Mouse (Mus musculus) heart, embryonic 15.5 days (tissue): ENCODE results near the gene Ddx54. TPM values are rescaled to one million over a fixed set of nuclear protein-coding genes. Genes with fewer than 3 reads are reported as not detected.
A peak's percentile ranks its signal among the peaks of the same experiment; 100 is the strongest.

ENCODE experiments used
- ATAC-seq: fragments of 200-750 bp; cut with Nextera tagmentation; replicated peaks from 2 replicates; pipeline ENCODE4 v1.8.0; 2017; ENCODE audit warnings: low read depth, moderate TSS enrichment; ENCODE audit not compliant: insufficient number of reproducible peaks, insufficient read depth, low FRiP score
- H3K27ac ChIP-seq: fragments of 300-500 bp; sonication (generic); 2 replicates; pipeline ENCODE4 v1.5.1; 2015; ENCODE audit warnings: mild to moderate bottlenecking, inconsistent platforms
- H3K27me3 ChIP-seq: fragments of 300-500 bp; sonication (generic); 2 replicates; pipeline ENCODE4 v1.6.1; 2015; ENCODE audit warnings: inconsistent platforms
- H3K36me3 ChIP-seq: fragments of 300-500 bp; sonication (generic); 2 replicates; pipeline ENCODE4 v1.6.1; 2015; ENCODE audit warnings: mild to moderate bottlenecking, inconsistent platforms
- H3K4me1 ChIP-seq: fragments of 300-500 bp; sonication (generic); replicated peaks from 2 replicates; pipeline ENCODE4 v1.6.1; 2015; ENCODE audit warnings: inconsistent platforms
- H3K4me2 ChIP-seq: fragments of 300-500 bp; sonication (generic); 2 replicates; pipeline ENCODE4 v1.6.1; 2015; ENCODE audit warnings: inconsistent platforms, mild to moderate bottlenecking, moderate library complexity
- H3K4me3 ChIP-seq: fragments of 300-500 bp; sonication (generic); 2 replicates; pipeline ENCODE4 v1.5.1; 2015; ENCODE audit warnings: mild to moderate bottlenecking, inconsistent platforms
- H3K9ac ChIP-seq: fragments of 300-500 bp; sonication (generic); 2 replicates; pipeline ENCODE4 v1.6.1; 2015; ENCODE audit warnings: mild to moderate bottlenecking, inconsistent platforms
- H3K9me3 ChIP-seq: fragments of 300-500 bp; sonication (generic); replicated peaks from 2 replicates; pipeline ENCODE4 v1.6.1; 2016; ENCODE audit warnings: inconsistent platforms
- WGBS: fragments of 180-500 bp; shearing (Covaris S2); methylation state at CpG from one replicate; pipeline ENCODE4 v1.1.7; 2015; ENCODE audit warnings: mixed read lengths; 5-methylcytosine and 5-hydroxymethylcytosine counted together
- polyA plus RNA-seq: library from polyadenylated mRNA; unstranded; fragments of >200 nt; fragmentation: Nextera tagmentation; extraction: Ambion mirVana; gene quantifications from 2 replicates; pipeline ENCODE4 v1.2.1, GENCODE M21; 2015

The Ddx54 gene
- polyA plus RNA-seq, 1 experiment from 2014 or later = 23.4 TPM

DNA sequence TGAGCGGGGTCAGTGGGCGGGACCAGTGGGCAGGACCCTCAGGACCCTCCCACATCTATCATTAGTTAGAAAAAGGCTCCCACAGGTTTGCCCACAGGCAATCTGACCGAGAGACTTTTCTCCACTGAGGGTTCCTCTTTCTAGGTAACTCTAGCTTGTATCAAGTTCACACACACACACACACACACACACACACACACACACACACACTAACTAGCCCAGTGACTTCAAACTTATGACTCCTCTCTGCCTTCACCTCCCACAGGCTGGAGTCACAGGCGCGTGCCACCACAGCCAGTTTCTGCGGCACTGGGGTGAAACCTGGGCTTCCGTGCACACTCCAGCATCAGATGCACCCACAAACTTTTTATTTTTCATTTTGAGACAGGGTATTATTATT, 56.2 kb downstream of the Ddx54 start:
- Histone ChIP-seq H3K9me3 (no peaks in the 10 kb centered on the region), H3K4me3 (no peak overlapping the region), H3K36me3 (no peaks in the 10 kb centered on the region), H3K27ac (no peak overlapping the region), H3K4me2 (no peak overlapping the region), H3K4me1 (no peaks in the 10 kb centered on the region), H3K9ac (no peak overlapping the region), H3K27me3 (peaks cover 23% of the 10 kb centered on the region)
- no peak for ATAC-seq
- 77% methylated on average over 7 of the region's 7 CpGs for WGBS

DNA sequence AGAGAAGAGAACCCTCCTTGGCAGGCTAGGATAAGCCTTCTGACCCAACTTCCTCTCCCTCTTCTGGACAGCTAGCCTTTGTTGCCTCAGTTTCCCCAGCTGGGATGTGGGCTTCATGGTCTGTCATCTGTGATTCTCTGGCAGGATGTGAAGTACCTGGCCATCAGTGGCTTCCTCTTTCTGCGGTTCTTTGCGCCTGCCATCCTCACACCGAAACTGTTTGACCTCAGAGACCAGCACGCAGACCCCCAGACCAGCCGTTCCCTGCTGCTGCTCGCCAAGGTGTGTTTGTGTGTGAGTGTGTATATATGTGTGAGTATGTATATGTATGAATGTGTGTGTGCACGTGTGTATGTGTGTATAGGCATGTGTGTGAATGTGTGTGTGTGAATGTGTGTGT, 57.6 kb downstream of the Ddx54 start:
- WGBS = 85% methylated on average over 7 of the region's 7 CpGs
- no peak for ATAC-seq
- Histone ChIP-seq H3K9me3 (no peaks in the 10 kb centered on the region), H3K36me3 (no peaks in the 10 kb centered on the region), H3K27me3 (peaks cover 17% of the 10 kb centered on the region), H3K4me2 (no peak overlapping the region), H3K27ac (no peak overlapping the region), H3K4me1 (peaks cover 2% of the 10 kb centered on the region; the same call in 1 of the 2 replicates), H3K4me3 (no peak overlapping the region), H3K9ac (no peak overlapping the region)

DNA sequence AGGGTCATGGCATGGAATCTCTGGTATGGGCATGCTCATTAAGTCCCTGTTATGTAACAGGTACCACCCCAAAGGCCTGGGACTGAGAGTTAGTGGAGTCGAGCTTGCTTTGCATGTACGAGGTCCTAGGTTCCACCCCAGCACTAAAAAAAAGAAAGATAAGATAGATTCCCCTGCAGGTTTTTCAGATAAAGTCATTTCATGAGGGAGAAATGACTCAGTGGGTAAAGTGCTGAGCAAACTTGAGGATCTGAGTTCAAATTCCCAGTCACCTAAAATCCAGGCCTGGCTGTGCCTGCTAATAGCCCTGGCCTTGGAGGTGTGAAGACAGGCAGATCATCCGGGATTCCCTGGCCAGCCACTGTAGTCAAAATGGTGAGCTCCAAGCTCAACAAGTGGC, 59.3 kb downstream of the Ddx54 start:
- no peak for ATAC-seq
- 58% methylated on average over 3 of the region's 3 CpGs for WGBS
- Histone ChIP-seq H3K9ac (no peak overlapping the region), H3K4me3 (no peak overlapping the region), H3K27me3 (peaks cover 14% of the 10 kb centered on the region), H3K36me3 (no peaks in the 10 kb centered on the region), H3K9me3 (no peaks in the 10 kb centered on the region), H3K4me1 (peaks cover 2% of the 10 kb centered on the region; the same call in 1 of the 2 replicates), H3K27ac (no peak overlapping the region), H3K4me2 (no peak overlapping the region)

DNA sequence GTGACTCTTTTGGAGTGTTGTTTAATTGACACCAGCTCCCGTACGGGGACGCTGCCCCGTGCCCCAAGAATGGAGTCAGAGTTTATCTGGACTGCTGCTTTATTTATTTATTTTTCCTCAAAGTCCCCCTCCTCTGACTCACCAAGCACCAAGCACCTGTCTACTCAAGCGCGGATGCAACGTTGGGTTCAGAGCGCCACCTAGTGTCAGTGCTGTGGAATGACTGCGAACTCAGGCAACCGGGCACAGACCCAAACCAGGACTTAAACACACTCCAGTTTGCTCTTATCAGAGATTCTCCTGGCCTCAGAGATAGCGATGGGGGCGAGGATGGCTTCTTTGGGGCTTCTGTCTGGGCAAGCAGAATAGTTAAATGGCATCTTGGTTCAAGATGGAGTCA, 61.1 kb downstream of the Ddx54 start:
- 4% methylated on average over 12 of the region's 12 CpGs for WGBS

DNA sequence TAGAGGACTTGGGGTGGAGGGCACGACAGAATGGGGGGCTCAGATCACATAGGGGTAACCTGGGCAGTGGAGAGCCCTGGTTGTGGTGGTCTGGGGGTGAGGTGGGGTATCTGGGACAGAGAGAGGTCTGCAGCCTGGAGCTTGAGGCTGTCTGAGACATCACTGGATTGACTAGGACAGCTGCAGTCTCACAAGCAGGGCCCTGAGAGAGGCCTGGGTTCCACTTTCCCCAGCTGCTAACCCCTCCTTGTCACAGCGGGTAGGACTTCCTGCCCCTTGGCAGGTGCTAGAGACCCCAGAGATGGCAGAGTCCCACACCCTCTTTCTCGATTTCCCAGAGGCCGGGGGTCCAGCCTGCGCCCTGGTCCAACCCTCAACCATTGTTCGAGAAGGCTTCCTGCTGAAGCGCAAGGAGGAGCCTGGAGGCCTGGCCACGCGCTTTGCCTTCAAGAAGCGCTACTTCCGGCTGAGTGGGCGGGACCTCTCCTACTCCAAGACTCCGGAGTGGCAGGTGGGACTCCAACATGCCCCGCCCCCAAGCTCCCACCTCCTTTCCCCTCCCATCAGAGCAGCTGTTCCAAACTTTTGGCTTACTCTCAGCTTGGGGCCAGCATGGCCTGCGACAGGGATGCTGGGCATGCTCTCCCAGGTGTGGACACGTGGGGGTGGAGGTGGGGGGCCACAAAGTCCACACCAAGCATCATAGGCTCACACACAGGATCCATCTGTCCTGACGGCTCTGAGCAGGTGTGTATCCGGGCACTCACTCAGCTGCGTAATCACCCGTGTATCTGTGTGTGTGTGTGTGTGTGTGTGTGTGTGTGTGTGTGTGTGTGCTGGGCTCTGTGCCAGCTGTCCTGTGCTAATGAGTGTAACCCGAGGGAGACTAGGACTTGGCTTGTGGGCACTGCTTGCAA, 61.9 kb downstream of the Ddx54 start:
- Histone ChIP-seq H3K36me3 (no peaks in the 10 kb centered on the region), H3K4me3 (no peak overlapping the region), H3K4me2 (no peak overlapping the region), H3K27ac (no peak overlapping the region), H3K27me3 (peaks cover 23% of the 10 kb centered on the region), H3K9me3 (no peaks in the 10 kb centered on the region), H3K4me1 (peaks cover 3% of the 10 kb centered on the region), H3K9ac (no peak overlapping the region)
- WGBS = 31% methylated on average over 21 of the region's 21 CpGs
- no peak for ATAC-seq

More for the DNA sequence above, 61.1 kb downstream of the Ddx54 start:
- H3K9me3 ChIP-seq = no peaks in the 10 kb centered on the region
- H3K9ac ChIP-seq = no peak overlapping the region
- H3K27ac ChIP-seq = no peak overlapping the region
- peak; percentile 8; the same call in 1 of the 2 replicates for ATAC-seq
- no peak overlapping the region for H3K4me3 ChIP-seq
- H3K36me3 ChIP-seq = no peaks in the 10 kb centered on the region
- H3K4me1 ChIP-seq = peaks cover 2% of the 10 kb centered on the region; the same call in 1 of the 2 replicates
- H3K4me2 ChIP-seq = no peak overlapping the region
- peaks cover 16% of the 10 kb centered on the region; the same call in 1 of the 2 replicates for H3K27me3 ChIP-seq

DNA sequence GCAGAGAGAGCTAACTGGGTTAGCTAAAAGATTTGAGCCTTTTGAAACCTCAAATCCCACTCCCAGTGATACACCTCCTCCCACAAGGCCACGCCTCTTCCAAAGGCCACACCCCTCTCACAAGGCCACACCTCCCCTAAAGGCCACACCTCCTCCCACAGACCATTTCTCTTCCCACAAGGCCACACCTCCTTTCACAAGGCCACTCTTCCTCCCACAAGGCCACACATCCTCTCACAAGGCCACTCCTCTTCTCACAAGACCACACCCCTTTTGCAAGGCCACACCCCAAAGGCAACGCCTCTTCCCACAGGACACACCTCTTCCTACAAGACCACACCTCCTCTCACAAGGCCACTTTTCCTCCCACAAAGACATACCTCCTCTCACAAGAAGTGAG, 65.0 kb downstream of the Ddx54 start:
- H3K36me3 ChIP-seq = no peaks in the 10 kb centered on the region
- H3K9ac ChIP-seq = no peak overlapping the region
- H3K27ac ChIP-seq = no peak overlapping the region
- peaks cover 10% of the 10 kb centered on the region for H3K4me1 ChIP-seq
- H3K27me3 ChIP-seq = peaks cover 43% of the 10 kb centered on the region
- ATAC-seq = no peak
- H3K9me3 ChIP-seq = no peaks in the 10 kb centered on the region
- no peak overlapping the region for H3K4me3 ChIP-seq
- 20% methylated on average over 2 of the region's 2 CpGs for WGBS
- H3K4me2 ChIP-seq = no peak overlapping the region

Other genes with a start within 250 kb of the Ddx54 start
- gene Lhx5, start 181.0 kb upstream of the Ddx54 start, polyA plus RNA-seq = not detected in 2 replicates
- gene Sdsl, start 139.9 kb upstream of the Ddx54 start, polyA plus RNA-seq = 14.3 and 15.8 TPM in 2 replicates
- 0.33 TPM in 1 of 2 replicates, not detected in the other for gene Sds, start 136.2 kb upstream of the Ddx54 start, polyA plus RNA-seq
- 40.8 and 49.6 TPM in 2 replicates for gene Plbd2, start 109.1 kb upstream of the Ddx54 start, polyA plus RNA-seq
- gene Slc8b1, start 101.6 kb upstream of the Ddx54 start, polyA plus RNA-seq = 2.7 and 5.0 TPM in 2 replicates
- 12.4 and 16.8 TPM in 2 replicates for gene Tpcn1, start 24.1 kb upstream of the Ddx54 start, polyA plus RNA-seq
- gene Iqcd, start 23.7 kb upstream of the Ddx54 start, polyA plus RNA-seq = 0.19 and 0.46 TPM in 2 replicates
- 11.0 and 12.7 TPM in 2 replicates for gene Rita1, start 150 bp upstream of the Ddx54 start, polyA plus RNA-seq
- 0.15 TPM in 1 of 2 replicates, not detected in the other for gene Cfap73, start 21.5 kb downstream of the Ddx54 start, polyA plus RNA-seq
- 0.25 and 0.55 TPM in 2 replicates for gene Rasal1, start 36.1 kb downstream of the Ddx54 start, polyA plus RNA-seq
- gene Dtx1, start 99.2 kb downstream of the Ddx54 start, polyA plus RNA-seq = 1.9 and 12.3 TPM in 2 replicates
- gene Oas2, start 137.1 kb downstream of the Ddx54 start, polyA plus RNA-seq = 0.30 and 0.68 TPM in 2 replicates
- gene Oas3, start 164.9 kb downstream of the Ddx54 start, polyA plus RNA-seq = 0.34 and 0.76 TPM in 2 replicates
- 0.09 TPM in 1 of 2 replicates, not detected in the other for gene Oas1e, start 182.8 kb downstream of the Ddx54 start, polyA plus RNA-seq
- 0.73 and 0.84 TPM in 2 replicates for gene Oas1c, start 199.8 kb downstream of the Ddx54 start, polyA plus RNA-seq
- not detected in 2 replicates for gene Oas1f, start 234.6 kb downstream of the Ddx54 start, polyA plus RNA-seq
- not detected in 2 replicates for gene Oas1h, start 248.7 kb downstream of the Ddx54 start, polyA plus RNA-seq